ENCODE assay signal across 35 mouse cellular contexts in the genomic region with DNA sequence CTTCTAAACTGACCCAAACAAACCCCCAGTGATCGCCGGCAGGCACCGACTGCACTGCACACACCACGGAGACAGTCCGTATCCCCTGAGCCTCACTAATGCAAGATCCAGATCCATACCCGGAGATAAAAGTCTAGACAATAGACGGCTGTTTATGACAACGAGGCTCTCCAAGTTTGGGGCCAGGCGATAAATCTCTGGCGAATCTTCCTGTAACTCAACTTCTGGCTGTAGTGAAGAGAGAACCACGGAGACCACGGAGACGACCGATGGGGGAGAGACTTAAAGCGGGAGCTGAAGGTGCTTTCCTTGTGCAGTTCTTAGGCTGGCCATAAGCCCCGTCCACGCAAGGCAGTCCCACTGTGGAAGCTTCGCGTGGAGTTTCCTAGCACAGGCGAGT. TPM values are rescaled to one million over a fixed set of nuclear protein-coding genes. Genes with fewer than 3 reads are reported as not detected.
DNase-seq lines count a peak whose midpoint lies in the region; ATAC-seq lines count a peak whose summit lies in the region.
"Had no signal": no experiment of that assay in that cellular context is flagged by ENCODE, and none has a peak within 500 bp of the region (broad histone marks: within the 10 kb centered on the region; RNA-seq: fewer than 3 reads in every experiment).

No protein-coding gene starts in this region.

- WGBS in forebrain, embryonic 11.5 days, result 3% methylated on average over 20 of the region's 20 CpGs
- WGBS in forebrain, embryonic 13.5 days, result 2% methylated on average over 20 of the region's 20 CpGs
- WGBS in kidney, embryonic 14.5 days, result 3% methylated on average over 20 of the region's 20 CpGs
- WGBS in limb, embryonic 12.5 days, result 2% methylated on average over 20 of the region's 20 CpGs
- under 1% methylated on average over 20 of the region's 20 CpGs for WGBS in neural tube, embryonic 13.5 days

- no peak overlapping the region for H3K4me3 ChIP-seq in forebrain, embryonic 11.5 days (ENCODE audit: low read depth, low read length)
- no peak overlapping the region for H3K4me3 ChIP-seq in forebrain, embryonic 13.5 days
- no peak overlapping the region for H3K4me3 ChIP-seq in kidney, embryonic 14.5 days (ENCODE audit: low read length)
- peak overlapping the region; percentile 27 for H3K4me3 ChIP-seq in limb, embryonic 12.5 days (replicated peaks)
- H3K4me3 ChIP-seq in neural tube, embryonic 13.5 days, result peak overlapping the region; percentile 29
- H3K4me3 ChIP-seq: forebrain, embryonic 15.5 days; heart, adult 2 months; heart, embryonic 12.5 days; liver, embryonic 12.5 days; midbrain, embryonic 13.5 days; stomach, embryonic 15.5 days had no signal

- no peak overlapping the region for H3K4me2 ChIP-seq in forebrain, embryonic 11.5 days (ENCODE audit: low read depth, low read length, severe bottlenecking)
- no peak overlapping the region for H3K4me2 ChIP-seq in forebrain, embryonic 13.5 days
- H3K4me2 ChIP-seq in kidney, embryonic 14.5 days (replicated peaks; ENCODE audit: low read depth, low read length), result 0 out of 2 replicates have a peak overlapping the region, but pooled peaks have one; percentile 2
- peak overlapping the region; percentile 51 for H3K4me2 ChIP-seq in limb, embryonic 12.5 days
- peak overlapping the region; percentile 49 for H3K4me2 ChIP-seq in neural tube, embryonic 13.5 days
- H3K4me2 ChIP-seq: forebrain, embryonic 15.5 days; heart, embryonic 12.5 days; liver, embryonic 12.5 days; midbrain, embryonic 13.5 days; stomach, embryonic 15.5 days had no signal

- DNase-seq in forebrain, embryonic 11.5 days (ENCODE audit: low spot score), result peak; percentile 53
- DNase-seq in kidney, adult 9 months, result no peak
- DNase-seq in adipocyte (ENCODE audit: low spot score), result no peak
- DNase-seq in cerebellum, postnatal 14 days, result no peak
- DNase-seq: adrenal gland, postnatal 14 days; cerebellum, adult 11 months; cerebellum, postnatal 10 days; heart, adult 2 months; heart, postnatal 4 days; kidney, postnatal 4 days; left cerebral cortex, postnatal 4 days; lung, adult 18-20 months; lung, postnatal 4 days; retina, postnatal 1 day; right cerebral cortex, postnatal 25 days; thymus, postnatal 14 days had no signal

- no peak overlapping the region for H3K9ac ChIP-seq in forebrain, embryonic 11.5 days (ENCODE audit: low read length)
- H3K9ac ChIP-seq in forebrain, embryonic 13.5 days, result no peak overlapping the region
- H3K9ac ChIP-seq in kidney, embryonic 14.5 days (ENCODE audit: low read depth, low read length), result no peak overlapping the region
- H3K9ac ChIP-seq in limb, embryonic 12.5 days (replicated peaks), result peak overlapping the region; percentile 57
- H3K9ac ChIP-seq in neural tube, embryonic 13.5 days, result peak overlapping the region; percentile 64
- H3K9ac ChIP-seq: forebrain, embryonic 15.5 days; heart, embryonic 12.5 days; liver, embryonic 12.5 days; midbrain, embryonic 13.5 days; stomach, embryonic 15.5 days had no signal

- H3K27ac ChIP-seq in forebrain, embryonic 11.5 days (ENCODE audit: low read depth, low read length), result no peak overlapping the region
- no peak overlapping the region for H3K27ac ChIP-seq in forebrain, embryonic 13.5 days
- H3K27ac ChIP-seq in kidney, embryonic 14.5 days (ENCODE audit: low read depth, low read length), result no peak overlapping the region
- H3K27ac ChIP-seq in limb, embryonic 12.5 days, result peak overlapping the region; percentile 86
- H3K27ac ChIP-seq in neural tube, embryonic 13.5 days (replicated peaks), result peak overlapping the region; percentile 63; the same call in 1 of the 2 replicates
- H3K27ac ChIP-seq: forebrain, embryonic 15.5 days; heart, adult 2 months; hindbrain, postnatal 0 days; kidney, postnatal 0 days; liver, embryonic 12.5 days; midbrain, embryonic 13.5 days; stomach, embryonic 15.5 days had no signal

- no peaks in the 10 kb centered on the region for H3K9me3 ChIP-seq in forebrain, embryonic 11.5 days (ENCODE audit: control insufficient read depth, low read length)
- no peaks in the 10 kb centered on the region for H3K9me3 ChIP-seq in forebrain, embryonic 13.5 days (replicated peaks)
- H3K9me3 ChIP-seq in kidney, embryonic 14.5 days (ENCODE audit: control insufficient read depth, low read length), result no peaks in the 10 kb centered on the region
- H3K9me3 ChIP-seq in limb, embryonic 12.5 days, result no peaks in the 10 kb centered on the region
- H3K9me3 ChIP-seq in neural tube, embryonic 13.5 days, result no peaks in the 10 kb centered on the region
- H3K9me3 ChIP-seq: forebrain, embryonic 15.5 days; G1E; heart, embryonic 12.5 days; liver, embryonic 12.5 days; midbrain, embryonic 13.5 days; stomach, embryonic 15.5 days had no signal

- no peak for ATAC-seq in forebrain, embryonic 11.5 days (replicated peaks; ENCODE audit: low FRiP score)
- ATAC-seq in forebrain, embryonic 13.5 days, result no peak
- no peak for ATAC-seq in kidney, embryonic 14.5 days (ENCODE audit: low FRiP score, low TSS enrichment)
- ATAC-seq in limb, embryonic 12.5 days (ENCODE audit: insufficient number of reproducible peaks, insufficient read depth, low FRiP score, low TSS enrichment, low read depth), result 0 out of 2 replicates have a peak, but pooled peaks have one; percentile 16
- no peak for ATAC-seq in neural tube, embryonic 13.5 days (ENCODE audit: low read depth)
- ATAC-seq: forebrain, embryonic 15.5 days; hindbrain, postnatal 0 days; intestine, postnatal 0 days; liver, embryonic 12.5 days; lung, postnatal 0 days; midbrain, embryonic 13.5 days had no signal

- peaks cover 98% of the 10 kb centered on the region for H3K27me3 ChIP-seq in forebrain, embryonic 11.5 days (ENCODE audit: control insufficient read depth, insufficient read depth, low read length)
- peaks cover 100% of the 10 kb centered on the region for H3K27me3 ChIP-seq in forebrain, embryonic 13.5 days
- peaks cover 83% of the 10 kb centered on the region for H3K27me3 ChIP-seq in kidney, embryonic 14.5 days (ENCODE audit: control insufficient read depth, insufficient read depth, low read length)
- H3K27me3 ChIP-seq in limb, embryonic 12.5 days, result peaks cover 94% of the 10 kb centered on the region
- peaks cover 99% of the 10 kb centered on the region for H3K27me3 ChIP-seq in neural tube, embryonic 13.5 days

- H3K4me1 ChIP-seq in forebrain, embryonic 11.5 days (replicated peaks; ENCODE audit: control insufficient read depth, insufficient read depth, low read length), result no peaks in the 10 kb centered on the region
- no peaks in the 10 kb centered on the region for H3K4me1 ChIP-seq in forebrain, embryonic 13.5 days
- H3K4me1 ChIP-seq in kidney, embryonic 14.5 days (ENCODE audit: control insufficient read depth, insufficient read depth, low read length), result peaks cover 5% of the 10 kb centered on the region; the same call in 1 of the 2 replicates
- H3K4me1 ChIP-seq in limb, embryonic 12.5 days (replicated peaks), result peaks cover 29% of the 10 kb centered on the region
- no peaks in the 10 kb centered on the region for H3K4me1 ChIP-seq in neural tube, embryonic 13.5 days (replicated peaks)
- H3K4me1 ChIP-seq: forebrain, embryonic 15.5 days; heart, embryonic 12.5 days; liver, embryonic 12.5 days; midbrain, embryonic 13.5 days; stomach, embryonic 15.5 days had no signal

- H3K36me3 ChIP-seq in forebrain, embryonic 11.5 days (ENCODE audit: control insufficient read depth, insufficient read depth, low read length), result no peaks in the 10 kb centered on the region
- H3K36me3 ChIP-seq in forebrain, embryonic 13.5 days (ENCODE audit: poor library complexity, severe bottlenecking), result no peaks in the 10 kb centered on the region
- H3K36me3 ChIP-seq in kidney, embryonic 14.5 days (ENCODE audit: control insufficient read depth, insufficient read depth, low read length), result no peaks in the 10 kb centered on the region
- no peaks in the 10 kb centered on the region for H3K36me3 ChIP-seq in limb, embryonic 12.5 days
- no peaks in the 10 kb centered on the region for H3K36me3 ChIP-seq in neural tube, embryonic 13.5 days
- H3K36me3 ChIP-seq: forebrain, embryonic 15.5 days; G1E; heart, embryonic 12.5 days; liver, embryonic 12.5 days; midbrain, embryonic 13.5 days; stomach, embryonic 15.5 days had no signal

RNA-seq across cellular contexts. Expression of a gene that starts 4.5 kb away (rescaled TPM):
- not detected in 2 replicates for polyA plus RNA-seq in forebrain, embryonic 11.5 days (2014; fragmentation: Nextera tagmentation; extraction: Ambion mirVana)
- polyA plus RNA-seq in forebrain, embryonic 13.5 days (2015; fragmentation: Nextera tagmentation; extraction: Ambion mirVana), result not detected in 2 replicates
- 2.9 and 4.4 TPM in 2 replicates for polyA plus RNA-seq in kidney, embryonic 14.5 days (2014; fragmentation: Nextera tagmentation; extraction: Ambion mirVana)
- 3.5 and 5.2 TPM in 2 replicates for polyA plus RNA-seq in limb, embryonic 12.5 days (2016; fragmentation: Nextera tagmentation; extraction: Ambion mirVana)
- polyA plus RNA-seq in neural tube, embryonic 13.5 days (2015; fragmentation: Nextera tagmentation; extraction: Ambion mirVana), result 2.6 and 3.8 TPM in 2 replicates
- polyA plus RNA-seq: cortical plate, adult 2 months; embryonic facial prominence, embryonic 11.5 days; forebrain, embryonic 15.5 days; frontal cortex, adult 2 months; G1E; heart, adult 2 months; heart, embryonic 12.5 days; heart, postnatal 0 days; hindbrain, postnatal 0 days; intestine, postnatal 0 days; liver, embryonic 12.5 days; lung, postnatal 0 days; midbrain, embryonic 13.5 days had no signal

RNA-seq across cellular contexts. Expression of a gene that starts 13.1 kb away (rescaled TPM):
- not detected in 2 replicates for polyA plus RNA-seq in forebrain, embryonic 11.5 days (2014; fragmentation: Nextera tagmentation; extraction: Ambion mirVana)
- polyA plus RNA-seq in forebrain, embryonic 13.5 days (2015; fragmentation: Nextera tagmentation; extraction: Ambion mirVana), result not detected in 2 replicates
- polyA plus RNA-seq in kidney, embryonic 14.5 days (2014; fragmentation: Nextera tagmentation; extraction: Ambion mirVana), result not detected in 2 replicates
- 2.0 and 2.8 TPM in 2 replicates for polyA plus RNA-seq in limb, embryonic 12.5 days (2016; fragmentation: Nextera tagmentation; extraction: Ambion mirVana)
- polyA plus RNA-seq in neural tube, embryonic 13.5 days (2015; fragmentation: Nextera tagmentation; extraction: Ambion mirVana), result 7.8 and 12.0 TPM in 2 replicates
- polyA plus RNA-seq: cortical plate, adult 2 months; embryonic facial prominence, embryonic 11.5 days; forebrain, embryonic 15.5 days; frontal cortex, adult 2 months; G1E; heart, adult 2 months; heart, embryonic 12.5 days; heart, postnatal 0 days; hindbrain, postnatal 0 days; intestine, postnatal 0 days; kidney, postnatal 0 days; liver, embryonic 12.5 days; lung, postnatal 0 days; midbrain, embryonic 13.5 days; stomach, embryonic 15.5 days; urinary bladder, adult 2 months had no signal

RNA-seq across cellular contexts. Expression of a gene that starts 16.9 kb away (rescaled TPM):
- not detected in 2 replicates for polyA plus RNA-seq in forebrain, embryonic 11.5 days (2014; fragmentation: Nextera tagmentation; extraction: Ambion mirVana)
- not detected in 2 replicates for polyA plus RNA-seq in forebrain, embryonic 13.5 days (2015; fragmentation: Nextera tagmentation; extraction: Ambion mirVana)
- 62.9 and 64.5 TPM in 2 replicates for polyA plus RNA-seq in kidney, embryonic 14.5 days (2014; fragmentation: Nextera tagmentation; extraction: Ambion mirVana)
- 20.7 and 21.2 TPM in 2 replicates for polyA plus RNA-seq in limb, embryonic 12.5 days (2016; fragmentation: Nextera tagmentation; extraction: Ambion mirVana)
- polyA plus RNA-seq in neural tube, embryonic 13.5 days (2015; fragmentation: Nextera tagmentation; extraction: Ambion mirVana), result 58.5 and 92.4 TPM in 2 replicates
- polyA plus RNA-seq: cortical plate, adult 2 months; embryonic facial prominence, embryonic 11.5 days; forebrain, embryonic 15.5 days; frontal cortex, adult 2 months; heart, adult 2 months; heart, embryonic 12.5 days; heart, postnatal 0 days; hindbrain, postnatal 0 days; liver, embryonic 12.5 days; lung, postnatal 0 days; midbrain, embryonic 13.5 days had no signal

RNA-seq across cellular contexts. Expression of a gene that starts 17.5 kb away (rescaled TPM):
- not detected in 2 replicates for polyA plus RNA-seq in forebrain, embryonic 11.5 days (2014; fragmentation: Nextera tagmentation; extraction: Ambion mirVana)
- polyA plus RNA-seq in forebrain, embryonic 13.5 days (2015; fragmentation: Nextera tagmentation; extraction: Ambion mirVana), result not detected in 2 replicates
- 5.1 and 5.8 TPM in 2 replicates for polyA plus RNA-seq in kidney, embryonic 14.5 days (2014; fragmentation: Nextera tagmentation; extraction: Ambion mirVana)
- 6.3 and 12.2 TPM in 2 replicates for polyA plus RNA-seq in limb, embryonic 12.5 days (2016; fragmentation: Nextera tagmentation; extraction: Ambion mirVana)
- polyA plus RNA-seq in neural tube, embryonic 13.5 days (2015; fragmentation: Nextera tagmentation; extraction: Ambion mirVana), result 18.8 and 32.2 TPM in 2 replicates
- polyA plus RNA-seq: cortical plate, adult 2 months; forebrain, embryonic 15.5 days; frontal cortex, adult 2 months; heart, postnatal 0 days; lung, postnatal 0 days had no signal

RNA-seq across cellular contexts. Expression of a gene that starts 26.5 kb away (rescaled TPM):
- not detected in 2 replicates for polyA plus RNA-seq in forebrain, embryonic 11.5 days (2014; fragmentation: Nextera tagmentation; extraction: Ambion mirVana)
- not detected in 2 replicates for polyA plus RNA-seq in forebrain, embryonic 13.5 days (2015; fragmentation: Nextera tagmentation; extraction: Ambion mirVana)
- polyA plus RNA-seq in kidney, embryonic 14.5 days (2014; fragmentation: Nextera tagmentation; extraction: Ambion mirVana), result 10.3 and 10.7 TPM in 2 replicates
- 3.6 TPM in 2 replicates for polyA plus RNA-seq in limb, embryonic 12.5 days (2016; fragmentation: Nextera tagmentation; extraction: Ambion mirVana)
- polyA plus RNA-seq in neural tube, embryonic 13.5 days (2015; fragmentation: Nextera tagmentation; extraction: Ambion mirVana), result 40.9 and 43.4 TPM in 2 replicates
- polyA plus RNA-seq: cortical plate, adult 2 months; embryonic facial prominence, embryonic 11.5 days; forebrain, embryonic 15.5 days; frontal cortex, adult 2 months; heart, adult 2 months; heart, embryonic 12.5 days; heart, postnatal 0 days; hindbrain, postnatal 0 days; liver, embryonic 12.5 days; lung, postnatal 0 days; midbrain, embryonic 13.5 days had no signal

Comparison
In these comparisons a context has a peak if more than half of its experiments do, and no peak if none do; other contexts are left out.
1. H3K27ac ChIP-seq: peak in limb, embryonic 12.5 days (single experiment) and neural tube, embryonic 13.5 days (single experiment); none in forebrain, embryonic 11.5 days (single experiment), forebrain, embryonic 13.5 days (single experiment) and kidney, embryonic 14.5 days (single experiment).
2. H3K4me2 ChIP-seq: peak in kidney, embryonic 14.5 days (single experiment), limb, embryonic 12.5 days (single experiment) and neural tube, embryonic 13.5 days (single experiment); none in forebrain, embryonic 11.5 days (single experiment) and forebrain, embryonic 13.5 days (single experiment).
3. H3K4me3 ChIP-seq: peak in limb, embryonic 12.5 days (single experiment) and neural tube, embryonic 13.5 days (single experiment); none in forebrain, embryonic 11.5 days (single experiment), forebrain, embryonic 13.5 days (single experiment) and kidney, embryonic 14.5 days (single experiment).
4. H3K9ac ChIP-seq: peak in limb, embryonic 12.5 days (single experiment) and neural tube, embryonic 13.5 days (single experiment); none in forebrain, embryonic 11.5 days (single experiment), forebrain, embryonic 13.5 days (single experiment) and kidney, embryonic 14.5 days (single experiment).
5. RNA of a gene that starts 16.9 kb away (polyA plus RNA-seq): 58.5 to 92.4 TPM in neural tube, embryonic 13.5 days, 62.9 to 64.5 TPM in kidney, embryonic 14.5 days and 20.7 to 21.2 TPM in limb, embryonic 12.5 days; not detected in forebrain, embryonic 11.5 days and not detected in forebrain, embryonic 13.5 days; every median in the first group is over 10 times any median in the second.